Mouse (Mus musculus) cerebellum, postnatal 14 days (tissue): Measurements from ENCODE around the gene Ncl.

ENCODE experiments used
- DNase-seq, 2 experiments: peaks; one replicate each; pipeline ENCODE4 v3.0.0; 2021; ENCODE audit warnings: mixed read lengths in 2 of 2

Gene Ncl

GRCm38 (mm10) chr1:86310536-86311310 is 48.5 kb downstream of the Ncl start:
- no peak for DNase-seq

DNA sequence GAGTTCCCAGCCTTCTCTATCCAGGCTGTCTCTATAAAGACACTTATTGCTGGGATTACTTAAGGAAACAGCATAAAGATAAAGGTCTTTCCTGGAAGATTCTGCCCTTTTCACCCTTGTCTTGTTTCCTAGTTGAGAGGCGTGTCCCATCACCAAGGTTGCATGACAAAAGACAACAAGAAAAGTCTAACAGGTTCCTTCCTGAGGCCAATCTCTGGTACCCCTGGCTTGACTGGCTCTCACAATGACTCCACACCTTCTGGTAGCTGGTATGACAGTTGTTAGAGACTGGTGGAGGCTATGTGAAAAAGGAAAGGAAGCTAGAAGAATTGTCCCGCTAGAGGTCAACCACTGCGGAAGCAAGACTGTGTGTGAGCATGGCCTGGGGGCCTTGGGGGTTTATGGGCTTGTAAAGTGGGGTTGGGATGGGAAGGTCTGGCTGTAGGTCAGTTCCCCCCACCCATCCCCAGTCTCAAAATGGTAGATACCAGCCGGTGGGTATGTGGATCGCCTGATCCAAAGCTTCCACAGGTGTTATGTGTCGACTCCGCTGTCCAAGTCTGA is 49.8 kb downstream of the Ncl start:
- no peak for DNase-seq

DNA sequence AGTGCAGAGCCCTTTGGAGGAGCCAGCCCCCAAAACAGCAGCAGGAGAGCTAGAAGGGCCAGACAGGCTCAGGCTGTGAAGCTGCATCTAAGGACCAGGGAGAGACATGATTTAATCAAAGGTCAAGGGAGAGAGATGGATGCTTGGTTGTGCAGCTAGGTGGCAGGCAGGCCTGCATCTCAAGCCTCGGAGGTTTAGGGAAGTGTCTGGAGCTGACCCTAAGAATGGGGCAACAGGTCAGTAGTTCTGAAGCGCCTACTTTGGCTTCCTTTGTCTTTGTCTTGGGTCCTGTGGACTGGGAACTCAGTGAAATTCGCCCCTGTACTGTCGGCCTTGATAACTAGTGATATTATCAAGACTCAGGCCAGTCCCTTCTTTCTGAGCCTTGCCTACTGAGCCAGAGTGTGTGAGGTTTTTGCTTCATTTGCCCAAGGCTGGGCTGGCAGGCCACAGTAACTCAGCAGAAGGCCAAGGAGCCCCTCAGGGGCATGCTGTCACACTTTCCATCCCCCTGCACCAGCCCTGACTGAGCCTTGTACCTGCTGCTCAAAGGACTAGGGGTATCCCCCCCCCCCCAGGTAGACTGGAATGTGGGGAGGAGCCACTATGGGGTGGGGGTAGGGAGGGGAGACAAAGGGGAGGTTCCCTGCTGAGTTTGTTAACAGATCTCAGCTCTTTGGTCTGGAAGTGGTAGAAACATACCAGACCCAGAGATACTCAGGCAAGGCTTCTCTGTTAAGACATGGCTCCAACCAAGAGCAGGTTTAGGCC is 51.1 kb downstream of the Ncl start:
- DNase-seq: no peak

DNA sequence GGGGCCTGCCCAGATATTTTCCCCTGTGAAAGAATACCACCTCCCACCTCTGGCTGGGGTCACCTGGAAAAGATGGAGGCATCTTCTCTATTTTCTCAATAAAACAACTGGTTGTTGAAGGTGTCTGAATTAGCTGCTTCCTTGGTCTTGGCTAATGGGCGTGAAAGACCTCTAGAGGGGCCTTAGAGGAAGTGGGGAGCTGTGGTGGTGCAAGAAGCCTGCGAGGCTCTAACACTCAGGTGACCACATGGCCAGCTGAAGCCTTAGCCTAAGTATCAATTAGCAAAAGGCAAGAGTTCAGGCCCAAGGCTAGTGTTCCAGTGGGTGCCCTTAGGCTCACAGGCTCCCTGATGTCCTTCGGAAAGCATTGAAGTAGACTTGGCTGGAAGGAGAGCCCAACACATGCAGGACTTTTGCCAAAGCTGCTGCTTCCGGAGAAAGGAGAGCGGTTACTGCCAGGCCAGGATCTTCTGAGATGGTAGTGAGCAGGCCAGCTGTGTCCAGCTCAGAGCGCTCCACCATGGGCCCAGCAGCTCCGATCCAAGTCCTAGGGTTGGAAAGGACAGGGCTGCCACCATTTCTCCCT is 51.9 kb downstream of the Ncl start:
- no peak for DNase-seq

- no peak for DNase-seq
Measured at GRCm38 (mm10) chr1:86306686-86307085, 52.5 kb downstream of the Ncl start.

- no peak for DNase-seq
Measured at GRCm38 (mm10) chr1:86303873-86304250, 55.3 kb downstream of the Ncl start.

GRCm38 (mm10) chr1:86303063-86303872 is 55.9 kb downstream of the Ncl start:
- peak; percentile 54 to 70 for DNase-seq

DNA sequence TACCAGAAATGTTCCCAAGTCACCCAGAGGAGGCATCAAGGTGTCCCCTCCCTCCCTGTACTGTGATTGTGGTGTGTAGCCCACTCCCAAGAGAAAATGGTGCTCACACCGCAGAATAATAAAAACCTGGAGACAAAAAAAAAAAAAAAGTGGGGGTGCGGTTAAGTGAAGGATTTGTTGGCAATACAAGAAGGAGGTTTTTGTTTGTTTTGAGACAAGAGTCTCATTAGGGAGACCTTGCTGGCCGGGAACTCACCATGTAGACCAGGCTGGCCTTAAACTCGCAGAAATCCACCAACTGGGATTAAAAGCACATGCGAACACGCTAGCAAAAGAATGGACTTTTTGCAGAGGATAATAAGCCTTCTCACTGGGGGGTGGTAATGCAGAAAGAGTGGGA is 56.7 kb downstream of the Ncl start, which contains the start of gene B3gnt7:
TSS of gene B3gnt7 (plus strand) at position 301 of the 400 bp plus-strand sequence.
- no peak for DNase-seq

GRCm38 (mm10) chr1:86301221-86302091 is 57.7 kb downstream of the Ncl start:
- DNase-seq: no peak

GRCm38 (mm10) chr1:86300731-86301130 is 58.5 kb downstream of the Ncl start:
- DNase-seq: no peak

GRCm38 (mm10) chr1:86300093-86300492 is 59.1 kb downstream of the Ncl start:
- DNase-seq: no peak
